Mouse (Mus musculus) lung, adult 2 months (tissue): Measurements from ENCODE around the gene Faah.

Experiments
- CTCF ChIP-seq: fragments of 200-500 bp; IDR thresholded peaks from 2 replicates; pipeline ENCODE4 v1.5.1; 2011; ENCODE audit warnings: mild to moderate bottlenecking, low read length, control low read depth; ENCODE audit not compliant: insufficient read depth
- POLR2A ChIP-seq: fragments of 200-500 bp; IDR thresholded peaks from 2 replicates; pipeline ENCODE4 v1.6.1; 2011; ENCODE audit warnings: low read depth, mild to moderate bottlenecking, control low read depth, low read length, borderline replicate concordance; ENCODE audit errors: extremely low read depth

DNA sequence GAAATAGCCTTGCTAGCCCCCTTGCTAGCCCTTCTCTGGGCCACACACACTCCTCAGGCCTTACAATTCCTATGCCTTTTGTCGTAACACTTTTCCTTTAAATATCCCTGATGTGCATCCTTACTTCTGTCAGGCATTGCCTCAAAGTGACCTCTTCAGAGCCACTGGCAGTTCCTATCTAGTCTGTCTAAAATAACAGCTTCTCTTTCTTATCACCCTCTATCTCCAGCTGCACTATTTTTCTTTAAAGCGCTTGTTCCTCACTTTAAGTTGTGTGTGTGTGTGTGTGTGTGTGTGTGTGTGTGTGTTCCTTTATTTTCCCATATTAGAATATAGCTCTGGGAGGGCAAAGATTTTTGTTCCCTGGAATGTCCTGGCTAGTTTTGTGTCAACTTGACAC is 28.9 kb upstream of the Faah start:
- TF ChIP-seq CTCF: no peak
- TF ChIP-seq POLR2A: no peak
